Mouse (Mus musculus) forebrain, embryonic 16.5 days (tissue): ENCODE results near the gene Gm17606. TPM values are rescaled to one million over a fixed set of nuclear protein-coding genes. Genes with fewer than 3 reads are reported as not detected.
"Not testable (repeated sequence)": the region's sequence is repeated elsewhere in the genome, so short reads cannot be mapped to it uniquely, and the experiment has no call there.

Experiments used
- ATAC-seq: fragments of 200-750 bp; cut with Nextera tagmentation; 2 replicates; pipeline ENCODE4 v1.8.0; 2017; ENCODE audit warnings: mild to moderate bottlenecking, moderate library complexity
- H3K27ac ChIP-seq: fragments of 300-500 bp; sonication (generic); 2 replicates; pipeline ENCODE4 v1.5.1; 2014; ENCODE audit warnings: low read length, control low read depth
- H3K27me3 ChIP-seq: fragments of 300-500 bp; sonication (generic); replicated peaks from 2 replicates; pipeline ENCODE4 v1.6.1; 2014; ENCODE audit warnings: low read length; ENCODE audit not compliant: control insufficient read depth, insufficient read depth
- H3K36me3 ChIP-seq: fragments of 300-500 bp; sonication (generic); 2 replicates; pipeline ENCODE4 v1.6.1; 2014; ENCODE audit not compliant: control insufficient read depth, insufficient read depth
- H3K4me1 ChIP-seq: fragments of 300-500 bp; sonication (generic); replicated peaks from 2 replicates; pipeline ENCODE4 v1.6.1; 2014; ENCODE audit warnings: low read length; ENCODE audit not compliant: control insufficient read depth, insufficient read depth
- H3K4me2 ChIP-seq: fragments of 300-500 bp; sonication (generic); 2 replicates; pipeline ENCODE4 v1.6.1; 2014; ENCODE audit warnings: mild to moderate bottlenecking, low read length, control low read depth
- H3K4me3 ChIP-seq: fragments of 300-500 bp; sonication (generic); replicated peaks from 2 replicates; pipeline ENCODE4 v1.5.1; 2014; ENCODE audit warnings: mild to moderate bottlenecking, low read length, control low read depth
- H3K9ac ChIP-seq: fragments of 300-500 bp; sonication (generic); replicated peaks from 2 replicates; pipeline ENCODE4 v1.6.1; 2014; ENCODE audit warnings: low read depth, low read length, control low read depth
- H3K9me3 ChIP-seq: fragments of 300-500 bp; sonication (generic); 2 replicates; pipeline ENCODE4 v1.6.1; 2016; ENCODE audit warnings: low read length; ENCODE audit not compliant: control insufficient read depth
- WGBS: fragments of 180-500 bp; shearing (Covaris S2); extraction: QIAGEN DNeasy Blood & Tissue Kit; methylation state at CpG from one replicate; pipeline ENCODE4 v1.1.7; 2014; 5-methylcytosine and 5-hydroxymethylcytosine counted together
- polyA plus RNA-seq: library from polyadenylated mRNA; unstranded; fragments of >200 nt; fragmentation: Nextera tagmentation; extraction: Ambion mirVana; gene quantifications from 2 replicates; pipeline ENCODE4 v1.2.1, GENCODE M21; 2015

Gm17606 gene
- polyA plus RNA-seq, 1 experiment from 2014 or later, result 1.4 TPM

GRCm38 (mm10) chr14:54603686-54604085, 37.1 kb upstream of the Gm17606 start:
- H3K4me2 ChIP-seq, result peak overlapping the region; percentile 49
- H3K27me3 ChIP-seq, result no peaks in the 10 kb centered on the region
- H3K4me3 ChIP-seq, result peak overlapping the region; percentile 81
- no peaks in the 10 kb centered on the region for H3K36me3 ChIP-seq
- peak overlapping the region; percentile 75 for H3K27ac ChIP-seq
- no peaks in the 10 kb centered on the region for H3K9me3 ChIP-seq
- no peak for ATAC-seq
- H3K4me1 ChIP-seq, result peaks cover 14% of the 10 kb centered on the region
- WGBS, result 80% methylated on average over 8 of the region's 8 CpGs
- H3K9ac ChIP-seq, result no peak overlapping the region

- H3K4me1 ChIP-seq, result peaks cover 14% of the 10 kb centered on the region
- peak within 1 kb of the TSS; percentile 51 for H3K4me3 ChIP-seq
- no peaks in the 10 kb centered on the region for H3K36me3 ChIP-seq
- H3K9ac ChIP-seq, result peak within 1 kb of the TSS; percentile 60
- peak; percentile 26 for ATAC-seq
- H3K27ac ChIP-seq, result peak within 1 kb of the TSS; percentile 65
- H3K27me3 ChIP-seq, result no peaks in the 10 kb centered on the region
- H3K4me2 ChIP-seq, result peak within 1 kb of the TSS; percentile 62
- H3K9me3 ChIP-seq, result no peaks in the 10 kb centered on the region
- 0% methylated on average over 32 of the region's 39 CpGs for WGBS
Observed at GRCm38 (mm10) chr14:54605752-54606321, 34.9 kb upstream of the Gm17606 start, which contains the start of gene 4931414P19Rik. Gene 4931414P19Rik, minus strand, starts transcription at chr14:54605993.

- H3K27ac ChIP-seq, result no peak overlapping the region
- peaks cover 12% of the 10 kb centered on the region for H3K4me1 ChIP-seq
- no peak overlapping the region for H3K9ac ChIP-seq
- 63% methylated on average over 8 of the region's 8 CpGs for WGBS
- no peak for ATAC-seq
- H3K9me3 ChIP-seq, result no peaks in the 10 kb centered on the region
- H3K27me3 ChIP-seq, result no peaks in the 10 kb centered on the region
- H3K4me3 ChIP-seq, result no peak overlapping the region
- H3K36me3 ChIP-seq, result no peaks in the 10 kb centered on the region
- no peak overlapping the region for H3K4me2 ChIP-seq
Observed at GRCm38 (mm10) chr14:54607226-54607625, 33.5 kb upstream of the Gm17606 start.

GRCm38 (mm10) chr14:54609245-54609644, 31.5 kb upstream of the Gm17606 start:
- H3K36me3 ChIP-seq, result no peaks in the 10 kb centered on the region
- H3K9ac ChIP-seq, result no peak overlapping the region
- 64% methylated on average over 4 of the region's 4 CpGs for WGBS

GRCm38 (mm10) chr14:54609962-54610361, 30.8 kb upstream of the Gm17606 start:
- no peaks in the 10 kb centered on the region for H3K9me3 ChIP-seq
- no peaks in the 10 kb centered on the region for H3K27me3 ChIP-seq
- no peak overlapping the region for H3K9ac ChIP-seq
- 0 out of 2 replicates have a peak, but pooled peaks cover 2% of the 10 kb centered on the region for H3K4me1 ChIP-seq
- ATAC-seq, result no peak
- no peak overlapping the region for H3K27ac ChIP-seq
- H3K4me2 ChIP-seq, result no peak overlapping the region
- H3K4me3 ChIP-seq, result no peak overlapping the region
- WGBS, result 78% methylated on average over 4 of the region's 4 CpGs
- no peaks in the 10 kb centered on the region for H3K36me3 ChIP-seq

More at GRCm38 (mm10) chr14:54609245-54609644, 31.5 kb upstream of the Gm17606 start:
- Histone ChIP-seq H3K4me3 (no peak overlapping the region), H3K4me2 (no peak overlapping the region), H3K4me1 (0 out of 2 replicates have a peak, but pooled peaks cover 5% of the 10 kb centered on the region), H3K9me3 (no peaks in the 10 kb centered on the region), H3K27ac (no peak overlapping the region), H3K27me3 (no peaks in the 10 kb centered on the region)
- ATAC-seq, result no peak

- Histone ChIP-seq H3K4me1 (no peaks in the 10 kb centered on the region), H3K9ac (no peak overlapping the region), H3K4me3 (no peak overlapping the region), H3K4me2 (no peak overlapping the region), H3K9me3 (no peaks in the 10 kb centered on the region), H3K27me3 (no peaks in the 10 kb centered on the region), H3K36me3 (no peaks in the 10 kb centered on the region), H3K27ac (no peak overlapping the region)
- 80% methylated on average over 6 of the region's 6 CpGs for WGBS
- ATAC-seq, result no peak
Observed at GRCm38 (mm10) chr14:54610648-54611047, 30.1 kb upstream of the Gm17606 start.

- H3K9me3 ChIP-seq, H3K36me3 ChIP-seq, H3K27me3 ChIP-seq, ATAC-seq, H3K27ac ChIP-seq, H3K9ac ChIP-seq, H3K4me2 ChIP-seq, H3K4me3 ChIP-seq: not testable (repeated sequence)
- 92% methylated on average over 14 of the region's 16 CpGs for WGBS
- peaks cover 15% of the 10 kb centered on the region for H3K4me1 ChIP-seq
Observed at GRCm38 (mm10) chr14:54614130-54614529, 26.6 kb upstream of the Gm17606 start.

GRCm38 (mm10) chr14:54616226-54616825, 24.4 kb upstream of the Gm17606 start:
- H3K4me2 ChIP-seq, result no peak overlapping the region
- WGBS, result 90% methylated on average over 16 of the region's 16 CpGs
- H3K4me3 ChIP-seq, result no peak overlapping the region

GRCm38 (mm10) chr14:54617152-54617896, 23.4 kb upstream of the Gm17606 start:
- no peaks in the 10 kb centered on the region for H3K27me3 ChIP-seq
- 2% methylated on average over 38 of the region's 38 CpGs for WGBS
- peak overlapping the region; percentile 90 for H3K9ac ChIP-seq
- no peaks in the 10 kb centered on the region for H3K9me3 ChIP-seq
- peak overlapping the region; percentile 89 for H3K4me3 ChIP-seq
- ATAC-seq, result peak; percentile 55
- H3K4me1 ChIP-seq, result peaks cover 15% of the 10 kb centered on the region
- peak overlapping the region; percentile 77 for H3K4me2 ChIP-seq
- H3K36me3 ChIP-seq, result no peaks in the 10 kb centered on the region
- peak overlapping the region; percentile 73 for H3K27ac ChIP-seq

More at GRCm38 (mm10) chr14:54616226-54616825, 24.4 kb upstream of the Gm17606 start:
- H3K36me3 ChIP-seq, result no peaks in the 10 kb centered on the region
- H3K27me3 ChIP-seq, result no peaks in the 10 kb centered on the region
- H3K4me1 ChIP-seq, result peaks cover 15% of the 10 kb centered on the region
- H3K9me3 ChIP-seq, result no peaks in the 10 kb centered on the region
- no peak for ATAC-seq
- no peak overlapping the region for H3K9ac ChIP-seq
- no peak overlapping the region for H3K27ac ChIP-seq
